Mouse (Mus musculus): Measurements from ENCODE around the gene Aars2.

GRCm38 (mm10) chr17:45517135-45517534 is 10.5 kb downstream of the Aars2 start:
- TF ChIP-seq SMC3 (IDR thresholded peaks at IDR 0.05; ENCODE audit: low read depth, low read length) = no peak
- TF ChIP-seq POLR2A (IDR thresholded peaks at IDR 0.05; ENCODE audit: low read depth, low read length) = no peak
- TF ChIP-seq CTCF (conservative IDR thresholded peaks at IDR 0.05 in 1 of 2, IDR thresholded peaks at IDR 0.05 in 1 of 2; ENCODE audit: low read depth in 2 of 2, low read length in 2 of 2) = no peak
- TF ChIP-seq MAX (IDR thresholded peaks at IDR 0.05; ENCODE audit: low read length) = no peak
- TF ChIP-seq E2F4 (IDR thresholded peaks at IDR 0.05; ENCODE audit: insufficient replicate concordance, low read depth, low read length) = no peak
- TF ChIP-seq GABPA (IDR thresholded peaks at IDR 0.05; ENCODE audit: insufficient replicate concordance, low read depth, low read length) = no peak
- TF ChIP-seq TBP (conservative IDR thresholded peaks at IDR 0.05; ENCODE audit: low read depth, low read length) = no peak
- no peak for TF ChIP-seq ZKSCAN1 (IDR thresholded peaks at IDR 0.05; ENCODE audit: borderline replicate concordance, low read depth, low read length)
- no peak for TF ChIP-seq USF1 (IDR thresholded peaks at IDR 0.05; ENCODE audit: low read depth, low read length)
